Mouse (Mus musculus): ENCODE results near the gene Il20.

GRCm38 (mm10) chr1:130937170-130937569 lies 25.9 kb upstream of the Il20 start:
- TF ChIP-seq POLR2A (IDR thresholded peaks at IDR 0.05; ENCODE audit: low read depth, low read length) = no peak
- no peak for TF ChIP-seq CTCF (IDR thresholded peaks at IDR 0.05; ENCODE audit: extremely low read depth, insufficient read length, insufficient replicate concordance, low read depth, low read length)
